Comparison of ENCODE assay signal across 8 mouse cellular contexts in genomic region chr11:27264253-27264652, GRCm38 (mm10).
DNase-seq lines count a peak whose midpoint lies in the region; ATAC-seq lines count a peak whose summit lies in the region.

No protein-coding gene starts in this region.

- H3K27me3 ChIP-seq in hindbrain, embryonic 14.5 days (ENCODE audit: control insufficient read depth, insufficient read depth, low read length): no peaks in the 10 kb centered on the region
- no peaks in the 10 kb centered on the region for H3K27me3 ChIP-seq in neural tube, embryonic 12.5 days (replicated peaks)

- no peaks in the 10 kb centered on the region for H3K4me1 ChIP-seq in hindbrain, embryonic 14.5 days (replicated peaks; ENCODE audit: control insufficient read depth, insufficient read depth, low read length)
- no peaks in the 10 kb centered on the region for H3K4me1 ChIP-seq in neural tube, embryonic 12.5 days

- H3K4me3 ChIP-seq in hindbrain, embryonic 14.5 days (replicated peaks; ENCODE audit: low read length): no peak overlapping the region
- no peak overlapping the region for H3K4me3 ChIP-seq in neural tube, embryonic 12.5 days

- H3K9ac ChIP-seq in hindbrain, embryonic 14.5 days: no peak overlapping the region
- no peak overlapping the region for H3K9ac ChIP-seq in neural tube, embryonic 12.5 days

- no peaks in the 10 kb centered on the region for H3K9me3 ChIP-seq in hindbrain, embryonic 14.5 days (ENCODE audit: control insufficient read depth, low read length)
- H3K9me3 ChIP-seq in neural tube, embryonic 12.5 days: no peaks in the 10 kb centered on the region

- H3K27ac ChIP-seq in hindbrain, embryonic 14.5 days: no peak overlapping the region
- no peak overlapping the region for H3K27ac ChIP-seq in neural tube, embryonic 12.5 days

- H3K36me3 ChIP-seq in hindbrain, embryonic 14.5 days (replicated peaks; ENCODE audit: control insufficient read depth, insufficient read depth): no peaks in the 10 kb centered on the region
- no peaks in the 10 kb centered on the region for H3K36me3 ChIP-seq in neural tube, embryonic 12.5 days

- no peak overlapping the region for H3K4me2 ChIP-seq in hindbrain, embryonic 14.5 days (replicated peaks)
- no peak overlapping the region for H3K4me2 ChIP-seq in neural tube, embryonic 12.5 days (replicated peaks)

- peak; percentile 10 to 15 for DNase-seq in cerebellum, adult 18-20 months
- DNase-seq in NIH3T3 (ENCODE audit: low read depth): peak; percentile 61
- DNase-seq in embryo, embryonic 10.5 days (ENCODE audit: low spot score): peak; percentile 82
- DNase-seq in hindbrain, embryonic 14.5 days (ENCODE audit: low spot score): peak; percentile 83
- peak; percentile 36 to 58 for DNase-seq in left cerebral cortex, adult 18-20 months (ENCODE audit: low spot score in 2 of 2)

- 5% methylated on average over 1 of the region's 1 CpGs for WGBS in hindbrain, embryonic 14.5 days
- WGBS in neural tube, embryonic 12.5 days: 0% methylated on average over 1 of the region's 1 CpGs

- ATAC-seq in cerebellum, adult (ENCODE audit: insufficient number of reproducible peaks, low FRiP score, low TSS enrichment): no peak
- ATAC-seq in hindbrain, embryonic 14.5 days (ENCODE audit: low FRiP score): peak; percentile 83
- ATAC-seq in neural tube, embryonic 12.5 days (ENCODE audit: low FRiP score, low read depth): peak; percentile 92
- no peak for ATAC-seq in erythroblast, adult 5-6 weeks (replicated peaks; ENCODE audit: low FRiP score, poor library complexity, severe bottlenecking)

Comparison
In these comparisons a context has a peak if more than half of its experiments do, and no peak if none do; other contexts are left out.
1. DNase-seq: peak in every context shown above with its lines; median percentile 83 in hindbrain, embryonic 14.5 days; 82 in embryo, embryonic 10.5 days; 61 in NIH3T3; 47 in left cerebral cortex, adult 18-20 months; 12 in cerebellum, adult 18-20 months.
2. ATAC-seq: peak in hindbrain, embryonic 14.5 days (single experiment) and neural tube, embryonic 12.5 days (single experiment); none in cerebellum, adult (single experiment) and erythroblast, adult 5-6 weeks (single experiment).